Mouse (Mus musculus): Measurements from ENCODE around the gene Nup107. TPM values are rescaled to one million over a fixed set of nuclear protein-coding genes. Genes with fewer than 3 reads are reported as not detected.

Gene Nup107
- total and polyA plus RNA-seq, 3 experiments: 47.7 to 97.0 (median 82.0) TPM

GRCm38 (mm10) chr10:117740171-117740570 lies 52.3 kb downstream of the Nup107 start:
- Histone ChIP-seq H3K36me3 (replicated peaks in 1 of 2; ENCODE audit: control insufficient read depth in 1 of 2, insufficient read depth in 1 of 2, low read length in 1 of 2) (peaks cover 25 to 68% of the 10 kb centered on the region in 2 experiments), H3K27ac (ENCODE audit: insufficient read depth, low read depth) (no peak overlapping the region), H3K9me3 (replicated peaks; ENCODE audit: low read length) (no peaks in the 10 kb centered on the region), H3K4me2 (ENCODE audit: insufficient read depth, low read depth, poor library complexity, severe bottlenecking) (no peak overlapping the region), H3K4me3 (replicated peaks in 1 of 3; ENCODE audit: low read depth in 2 of 3, low read length in 2 of 3, poor library complexity in 1 of 3) (no peak overlapping the region), H3K79me2 (replicated peaks; ENCODE audit: control insufficient read depth, extremely low read depth, insufficient read depth, poor library complexity, severe bottlenecking) (no peaks in the 10 kb centered on the region), H3K4me1 (ENCODE audit: control insufficient read depth in 1 of 2, insufficient read depth in 2 of 2) (peaks cover 0 to 5% of the 10 kb centered on the region in 2 experiments; a peak in 2 of 4 replicates), H3K27me3 (replicated peaks) (no peaks in the 10 kb centered on the region), H3K9ac (ENCODE audit: insufficient read depth, low read depth) (no peak overlapping the region)
- in situ Hi-C loops (cut with MboI; ENCODE audit: low pct_ligation_motif_present, low pct_unique_long_range_greater_than_20kb, low sequenced_read_pairs) (no loop called here), dilution Hi-C loops (cut with MboI; ENCODE audit: extremely low pct_ligation_motif_present, extremely low pct_unique_long_range_greater_than_20kb, low sequenced_read_pairs) (no loop called here)
- DNase-seq (ENCODE audit: extremely low read depth): no peak
- TF ChIP-seq ZC3H11A (IDR thresholded peaks at IDR 0.05; ENCODE audit: low read depth, low read length): no peak
- no peak for TF ChIP-seq NRF1 (IDR thresholded peaks at IDR 0.05; ENCODE audit: low read depth, low read length)
- no peak for TF ChIP-seq MAZ (IDR thresholded peaks at IDR 0.05; ENCODE audit: low read depth, low read length)
- TF ChIP-seq ZMIZ1 (IDR thresholded peaks at IDR 0.05; ENCODE audit: low read depth, low read length): no peak
- no peak for TF ChIP-seq JUN (IDR thresholded peaks at IDR 0.05; ENCODE audit: insufficient read depth, low read depth, low read length)
- TF ChIP-seq TBP (conservative IDR thresholded peaks at IDR 0.05; ENCODE audit: low read depth, low read length): no peak
- TF ChIP-seq MXI1 (IDR thresholded peaks at IDR 0.05; ENCODE audit: low read depth, low read length): no peak
- no peak for TF ChIP-seq TCF12 (IDR thresholded peaks at IDR 0.05; ENCODE audit: low read depth, low read length)
- no peak for TF ChIP-seq RCOR1 (conservative IDR thresholded peaks at IDR 0.05; ENCODE audit: low read depth, low read length)
- TF ChIP-seq MYC (IDR thresholded peaks at IDR 0.05; ENCODE audit: low read depth, low read length): no peak
- no peak for TF ChIP-seq POLR2AphosphoS2 (IDR thresholded peaks at IDR 0.05; ENCODE audit: low read depth, low read length)
- no peak for TF ChIP-seq CHD2 (IDR thresholded peaks at IDR 0.05; ENCODE audit: low read length)
- TF ChIP-seq IRF4 (IDR thresholded peaks at IDR 0.05; ENCODE audit: low read depth, low read length): no peak
- TF ChIP-seq RAD21 (IDR thresholded peaks at IDR 0.05; ENCODE audit: low read depth, low read length): no peak
- no peak for TF ChIP-seq MAX (IDR thresholded peaks at IDR 0.05; ENCODE audit: low read length)
- no peak for TF ChIP-seq KAT2A (IDR thresholded peaks at IDR 0.05; ENCODE audit: insufficient replicate concordance, low read length)
- no peak for TF ChIP-seq HCFC1 (IDR thresholded peaks at IDR 0.05; ENCODE audit: low read depth, low read length)
- no peak for TF ChIP-seq BHLHE40 (IDR thresholded peaks at IDR 0.05; ENCODE audit: low read depth, low read length)
- TF ChIP-seq CTCF (conservative IDR thresholded peaks at IDR 0.05 in 1 of 2, IDR thresholded peaks at IDR 0.05 in 1 of 2; ENCODE audit: low read depth in 2 of 2, low read length in 2 of 2): no peak
- TF ChIP-seq ETS1 (conservative IDR thresholded peaks at IDR 0.05; ENCODE audit: low read depth, low read length): no peak

GRCm38 (mm10) chr10:117739648-117739948 lies 52.9 kb downstream of the Nup107 start:
- DNase-seq (ENCODE audit: extremely low read depth): no peak
- no peaks in the 10 kb centered on the region for H3K27me3 ChIP-seq (replicated peaks)
- TF ChIP-seq NELFE (IDR thresholded peaks at IDR 0.05; ENCODE audit: low read depth, low read length) (no peak), ETS1 (conservative IDR thresholded peaks at IDR 0.05; ENCODE audit: low read depth, low read length) (no peak), USF1 (IDR thresholded peaks at IDR 0.05; ENCODE audit: low read depth, low read length) (no peak)
- in situ Hi-C loops (cut with MboI; ENCODE audit: low pct_ligation_motif_present, low pct_unique_long_range_greater_than_20kb, low sequenced_read_pairs) (no loop called here), dilution Hi-C loops (cut with MboI; ENCODE audit: extremely low pct_ligation_motif_present, extremely low pct_unique_long_range_greater_than_20kb, low sequenced_read_pairs) (no loop called here)
- no peak overlapping the region for H3K4me3 ChIP-seq (replicated peaks in 1 of 3; ENCODE audit: low read depth in 2 of 3, low read length in 2 of 3, poor library complexity in 1 of 3)
- H3K27ac ChIP-seq (ENCODE audit: insufficient read depth, low read depth): no peak overlapping the region
- no peak overlapping the region for H3K9ac ChIP-seq (ENCODE audit: insufficient read depth, low read depth)
- no peaks in the 10 kb centered on the region for H3K9me3 ChIP-seq (replicated peaks; ENCODE audit: low read length)
- H3K4me2 ChIP-seq (ENCODE audit: insufficient read depth, low read depth, poor library complexity, severe bottlenecking): no peak overlapping the region
- no peaks in the 10 kb centered on the region; a peak in 1 of 4 replicates for H3K4me1 ChIP-seq (ENCODE audit: control insufficient read depth in 1 of 2, insufficient read depth in 2 of 2)
- H3K79me2 ChIP-seq (replicated peaks; ENCODE audit: control insufficient read depth, extremely low read depth, insufficient read depth, poor library complexity, severe bottlenecking): no peaks in the 10 kb centered on the region
- H3K36me3 ChIP-seq (replicated peaks in 1 of 2; ENCODE audit: control insufficient read depth in 1 of 2, insufficient read depth in 1 of 2, low read length in 1 of 2): peaks cover 25 to 68% of the 10 kb centered on the region in 2 experiments

All from CH12.LX (cell line).